Mouse (Mus musculus) heart, embryonic 14.5 days (tissue): Measurements from ENCODE around the gene Mc1r. TPM values are rescaled to one million over a fixed set of nuclear protein-coding genes. Genes with fewer than 3 reads are reported as not detected.

Experiments
- polyA plus RNA-seq: library from polyadenylated mRNA; unstranded; fragments of >200 nt; fragmentation: Nextera tagmentation; extraction: Ambion mirVana; gene quantifications from 2 replicates; pipeline ENCODE4 v1.2.1, GENCODE M21; 2014

Gene Mc1r
- polyA plus RNA-seq, 1 experiment from 2014 or later, result 0.07 TPM

Other genes starting within 250 kb of the Mc1r start
- gene Sult5a1, start 248.8 kb upstream of the Mc1r start, polyA plus RNA-seq, result 4.3 and 6.0 TPM in 2 replicates
- 4.0 and 4.2 TPM in 2 replicates for gene Dpep1, start 220.9 kb upstream of the Mc1r start, polyA plus RNA-seq
- 71.2 and 77.7 TPM in 2 replicates for gene Chmp1a, start 194.3 kb upstream of the Mc1r start, polyA plus RNA-seq
- 3.7 TPM in 2 replicates for gene Spata33, start 194.3 kb upstream of the Mc1r start, polyA plus RNA-seq
- 17.1 and 20.7 TPM in 2 replicates for gene Cdk10, start 182.3 kb upstream of the Mc1r start, polyA plus RNA-seq
- 1.9 and 2.8 TPM in 2 replicates for gene Spata2l, start 170.9 kb upstream of the Mc1r start, polyA plus RNA-seq
- gene Zfp276, start 152.9 kb upstream of the Mc1r start, polyA plus RNA-seq, result 13.0 and 15.5 TPM in 2 replicates
- gene Vps9d1, start 152.8 kb upstream of the Mc1r start, polyA plus RNA-seq, result 20.5 and 21.1 TPM in 2 replicates
- 16.5 and 19.4 TPM in 2 replicates for gene Fanca, start 88.5 kb upstream of the Mc1r start, polyA plus RNA-seq
- 0.77 and 0.85 TPM in 2 replicates for gene Spire2, start 74.4 kb upstream of the Mc1r start, polyA plus RNA-seq
- 149 and 163 TPM in 2 replicates for gene Tcf25, start 33.4 kb upstream of the Mc1r start, polyA plus RNA-seq
- 1.5 and 6.1 TPM in 2 replicates for gene Tubb3, start 4.3 kb downstream of the Mc1r start, polyA plus RNA-seq
- gene Def8, start 16.4 kb downstream of the Mc1r start, polyA plus RNA-seq, result 31.7 and 32.4 TPM in 2 replicates
- 27.0 and 29.9 TPM in 2 replicates for gene Afg3l1, start 70.8 kb downstream of the Mc1r start, polyA plus RNA-seq
- 1.0 and 1.1 TPM in 2 replicates for gene Dbndd1, start 108.4 kb downstream of the Mc1r start, polyA plus RNA-seq
- gene Gas8, start 111.7 kb downstream of the Mc1r start, polyA plus RNA-seq, result 13.6 and 13.9 TPM in 2 replicates
- 10.0 and 11.4 TPM in 2 replicates for gene Rhou, start 246.8 kb downstream of the Mc1r start, polyA plus RNA-seq